Mouse (Mus musculus) cortical plate, adult 2 months (tissue): ENCODE data around the gene Rab4a. TPM values are rescaled to one million over a fixed set of nuclear protein-coding genes. Genes with fewer than 3 reads are reported as not detected.

Source experiments
- H3K27ac ChIP-seq: fragments of 200-500 bp; 2 replicates; pipeline ENCODE4 v1.5.1; 2012; ENCODE audit warnings: low read length, control low read depth, inconsistent platforms; ENCODE audit not compliant: insufficient read depth
- H3K4me1 ChIP-seq: fragments of 200-500 bp; 2 replicates; pipeline ENCODE4 v1.6.1; 2011; ENCODE audit warnings: low read length; ENCODE audit not compliant: control insufficient read depth, insufficient read depth
- H3K4me3 ChIP-seq: fragments of 200-500 bp; 2 replicates; pipeline ENCODE4 v1.5.1; 2011; ENCODE audit warnings: mild to moderate bottlenecking, low read length, control low read depth; ENCODE audit not compliant: insufficient read depth
- CTCF ChIP-seq: fragments of 200-500 bp; IDR thresholded peaks from 2 replicates; pipeline ENCODE4 v1.5.1; 2011; ENCODE audit warnings: mild to moderate bottlenecking, control low read depth, low read length; ENCODE audit not compliant: insufficient read depth; ENCODE audit errors: extremely low read depth
- POLR2A ChIP-seq: fragments of 200-500 bp; IDR thresholded peaks from 2 replicates; pipeline ENCODE4 v1.6.1; 2011; ENCODE audit warnings: mild to moderate bottlenecking, low read length, control low read depth; ENCODE audit not compliant: insufficient read depth; ENCODE audit errors: extremely low read depth
- polyA plus RNA-seq: library from polyadenylated mRNA; depleted of rRNA; stranded (reverse); fragments of >200 nt; gene quantifications from 2 replicates; pipeline ENCODE4 v1.2.3, GENCODE M21; 2012

Rab4a gene
- polyA plus RNA-seq, 1 experiment = 72.7 TPM

DNA sequence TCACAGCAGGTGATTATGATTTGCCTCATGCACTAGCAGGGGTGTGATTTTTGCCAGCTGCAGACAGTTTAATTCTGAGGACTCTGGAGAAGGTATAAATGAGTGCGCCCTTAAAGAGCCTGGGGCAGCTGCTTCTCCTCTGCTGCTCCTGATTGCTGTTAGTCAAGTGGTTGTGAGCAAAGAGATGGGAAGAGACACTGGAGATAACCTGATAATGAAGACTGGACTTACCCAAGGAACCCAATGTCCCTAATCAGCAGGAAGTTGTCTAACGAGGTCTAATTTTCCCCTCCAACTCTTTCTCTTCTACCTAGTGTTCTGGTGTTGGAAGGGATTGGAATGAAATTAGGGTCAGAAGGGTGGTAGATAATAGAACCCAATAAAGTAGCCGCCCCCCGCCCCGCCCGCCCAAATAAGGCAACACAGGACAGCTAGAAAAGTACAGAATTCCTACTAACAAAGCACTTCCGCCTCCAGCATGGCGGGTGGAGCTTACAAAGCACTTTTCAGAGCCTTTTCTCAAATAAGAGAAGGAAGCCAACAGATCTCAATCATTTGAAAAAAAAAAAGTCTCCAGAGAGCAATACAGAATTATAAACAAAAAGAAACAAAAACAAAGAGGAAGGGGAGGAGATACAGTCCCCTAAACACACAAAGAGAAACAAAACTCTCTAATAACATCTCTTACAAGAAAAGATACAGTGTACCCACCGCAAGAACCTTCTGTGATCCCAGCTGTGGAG, 49.1 kb downstream of the Rab4a start:
- Histone ChIP-seq H3K4me3 (no peak overlapping the region), H3K27ac (no peak overlapping the region), H3K4me1 (peaks cover 2% of the 10 kb centered on the region; the same call in 1 of the 2 replicates)
- TF ChIP-seq CTCF (no peak), POLR2A (no peak)

DNA sequence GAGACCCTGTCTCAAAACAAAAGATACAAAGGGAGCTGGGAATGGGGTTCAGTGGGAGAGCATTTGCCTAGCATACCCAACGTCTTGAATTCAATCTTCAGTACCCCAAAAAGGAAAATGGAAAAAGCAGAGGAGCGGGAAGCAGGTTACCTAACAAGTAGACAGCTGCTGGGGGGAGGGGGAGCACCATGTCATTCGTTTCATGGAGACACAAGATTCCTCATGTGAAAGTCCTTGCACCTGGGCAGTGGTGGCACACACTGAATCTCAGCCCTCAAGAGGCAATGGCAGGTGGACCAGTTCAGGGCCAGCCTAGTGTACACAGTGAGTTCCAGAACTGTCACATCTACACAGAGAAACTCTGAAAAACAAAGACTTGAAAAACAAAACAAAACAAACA, 51.6 kb downstream of the Rab4a start:
- peak overlapping the region; percentile 94 for H3K4me3 ChIP-seq
- no peak for TF ChIP-seq CTCF
- no peak for TF ChIP-seq POLR2A
- H3K4me1 ChIP-seq = peaks cover 2% of the 10 kb centered on the region; the same call in 1 of the 2 replicates
- no peak overlapping the region for H3K27ac ChIP-seq

DNA sequence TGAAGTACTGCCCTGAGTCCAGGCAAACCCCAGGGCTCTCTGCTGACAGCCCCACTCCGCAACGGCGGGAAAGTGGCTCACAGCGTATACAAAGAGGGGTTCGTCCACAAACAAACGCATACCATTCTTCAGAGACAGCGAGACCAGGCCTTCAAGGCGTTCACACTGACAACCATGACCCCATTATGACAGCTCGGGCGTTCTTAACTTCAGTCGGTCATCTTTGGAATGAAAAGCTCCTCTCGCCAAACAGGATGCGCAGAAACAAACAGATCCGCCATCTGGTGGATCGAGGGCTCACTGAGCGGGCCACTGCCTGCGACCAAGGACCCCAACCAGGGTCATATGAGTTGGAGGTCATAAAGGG, 52.8 kb downstream of the Rab4a start:
- Histone ChIP-seq H3K4me1 (peaks cover 2% of the 10 kb centered on the region; the same call in 1 of the 2 replicates), H3K4me3 (peak overlapping the region; percentile 94), H3K27ac (peak overlapping the region; percentile 82)
- TF ChIP-seq CTCF (no peak), POLR2A (no peak)

DNA sequence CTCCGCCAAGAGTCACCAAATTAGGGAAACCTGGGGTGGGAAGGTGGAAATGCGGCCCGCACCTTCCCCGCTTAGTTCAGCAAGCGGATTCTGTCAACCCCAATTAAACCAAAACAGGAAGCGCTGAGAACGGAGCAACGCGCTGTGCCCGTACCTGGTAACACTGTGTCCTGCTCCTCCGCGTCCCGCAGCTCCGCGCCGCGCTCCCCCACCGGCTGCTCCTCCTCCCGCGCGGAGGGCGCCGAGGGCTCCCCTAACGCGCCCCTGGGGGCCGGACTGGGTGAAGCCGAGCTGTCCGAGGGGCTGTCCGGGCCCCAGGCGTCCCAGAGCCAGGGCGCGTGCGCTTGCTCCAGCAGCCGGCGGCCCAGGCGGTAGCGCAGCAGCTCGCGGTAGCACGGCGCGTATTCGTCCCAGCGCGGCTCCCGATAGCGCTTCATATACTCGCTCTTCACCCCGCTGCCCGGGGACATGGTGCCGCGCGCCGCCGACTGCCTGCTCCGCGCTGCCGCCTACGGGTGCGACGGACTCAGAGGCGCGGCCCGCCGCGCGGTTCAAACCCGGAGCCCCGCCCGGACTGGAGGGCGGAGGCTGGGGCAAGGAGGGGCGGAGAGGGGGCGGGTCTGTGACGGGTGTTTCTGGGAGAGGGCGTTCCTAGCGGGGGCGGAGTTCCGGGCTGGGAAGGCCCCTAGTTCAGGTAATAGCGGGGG, 53.3 kb downstream of the Rab4a start:
- Histone ChIP-seq H3K4me3 (peak overlapping the region; percentile 94), H3K27ac (peak overlapping the region; percentile 91), H3K4me1 (peaks cover 2% of the 10 kb centered on the region; the same call in 1 of the 2 replicates)
- TF ChIP-seq POLR2A (no peak), CTCF (no peak)

DNA sequence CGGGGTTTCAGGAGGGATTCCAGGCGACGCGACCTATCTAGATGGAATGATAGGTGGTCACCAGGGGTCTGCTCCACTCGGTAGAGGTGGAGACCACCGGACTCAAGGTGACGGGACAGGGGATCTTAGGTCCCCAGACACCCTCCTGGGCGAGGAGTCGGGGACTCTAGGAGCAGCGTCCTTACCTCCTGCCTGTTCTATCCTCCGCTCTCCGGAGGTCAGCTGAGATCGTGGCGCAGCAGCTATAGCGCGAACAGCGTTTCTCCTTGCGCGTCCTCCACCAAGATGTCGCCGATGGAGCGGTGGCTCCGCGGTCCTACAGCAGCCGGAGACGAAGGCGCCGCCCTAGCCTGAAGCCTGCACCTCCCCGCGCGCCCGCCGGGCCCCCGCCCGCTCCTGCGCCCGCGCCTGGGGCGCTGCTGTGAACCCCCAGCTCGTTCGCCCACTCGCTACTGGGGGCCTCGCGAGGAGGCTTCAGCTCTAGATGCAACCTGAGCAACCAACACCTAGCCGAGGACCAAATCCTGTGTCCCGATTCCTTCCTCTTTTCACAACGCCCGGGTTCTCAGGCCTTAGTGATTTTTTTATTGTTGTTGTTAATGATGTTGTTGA, 54.0 kb downstream of the Rab4a start, which contains the start of gene Ccsap:
Gene Ccsap (minus strand): TSS at position 562 of the 612 bp plus-strand sequence.
- Histone ChIP-seq H3K27ac (peak within 1 kb of the TSS; percentile 91), H3K4me3 (peak within 1 kb of the TSS; percentile 94), H3K4me1 (peaks cover 3% of the 10 kb centered on the region)
- TF ChIP-seq CTCF (no peak), POLR2A (peak; percentile 63; the same call in 1 of the 2 replicates)

DNA sequence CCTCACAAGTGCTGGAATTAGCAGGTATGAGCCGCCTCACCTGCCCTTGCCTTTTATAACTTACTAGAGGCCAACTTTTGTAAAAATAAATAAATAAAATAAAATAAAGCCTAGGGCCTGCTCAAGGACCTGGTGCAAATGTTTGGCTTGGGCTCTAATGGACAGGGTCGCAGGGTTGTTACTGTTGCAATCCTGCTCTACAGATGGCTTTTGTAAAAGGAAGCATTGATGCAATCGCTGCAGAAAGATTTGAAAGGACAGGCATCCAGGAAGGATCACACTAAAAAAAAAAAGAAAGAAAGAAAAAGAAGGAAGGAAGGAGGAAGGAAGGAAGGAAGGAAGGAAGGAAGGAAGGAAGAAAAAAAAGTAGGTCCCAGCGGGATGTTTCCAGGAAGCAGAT, 54.6 kb downstream of the Rab4a start:
- TF ChIP-seq CTCF (no peak), POLR2A (no peak)
- Histone ChIP-seq H3K4me1 (peaks cover 3% of the 10 kb centered on the region), H3K4me3 (peak overlapping the region; percentile 94), H3K27ac (no peak overlapping the region)

DNA sequence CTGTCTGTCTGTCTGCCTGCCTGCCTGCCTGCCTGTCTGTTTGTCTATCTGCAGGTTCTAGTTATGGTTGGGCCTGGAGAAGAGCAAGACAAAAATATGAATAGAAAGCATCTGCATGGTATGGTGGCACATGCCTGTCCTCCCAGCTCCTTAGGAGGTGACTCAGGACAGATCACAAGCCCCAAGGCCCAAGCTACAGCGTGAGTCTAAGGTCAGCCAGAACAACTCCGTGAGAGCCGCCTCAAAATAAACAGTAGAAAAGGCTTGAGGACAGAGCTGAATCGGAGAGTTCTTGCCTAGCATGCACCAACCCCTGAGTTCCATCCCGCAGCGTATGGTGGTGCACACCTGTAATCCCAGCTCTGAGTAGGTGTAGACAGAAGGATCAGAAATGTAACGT, 60.0 kb downstream of the Rab4a start:
- TF ChIP-seq CTCF = no peak
- Histone ChIP-seq H3K4me3 (no peak overlapping the region), H3K4me1 (peaks cover 7% of the 10 kb centered on the region), H3K27ac (no peak overlapping the region)

DNA sequence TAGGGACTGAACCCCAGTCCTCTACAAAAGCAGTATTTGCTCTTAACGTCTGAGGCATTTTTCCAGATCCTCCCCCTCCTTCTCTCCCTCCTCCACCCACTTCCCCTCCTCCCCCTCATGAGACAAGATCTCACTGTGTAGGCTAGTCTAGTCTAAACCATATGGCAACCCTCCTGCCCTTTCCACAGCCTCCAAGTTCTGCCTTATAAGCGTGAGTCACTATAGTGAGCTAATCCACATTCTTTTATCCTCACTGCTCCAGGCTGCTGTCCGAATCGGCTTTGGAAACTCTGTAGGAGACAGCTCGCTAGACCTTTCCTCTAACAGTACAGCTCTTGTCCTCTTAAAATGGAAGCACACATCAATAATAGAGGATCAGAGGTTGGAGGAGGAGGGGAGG, 61.2 kb downstream of the Rab4a start:
- H3K4me1 ChIP-seq = peaks cover 7% of the 10 kb centered on the region
- H3K27ac ChIP-seq = no peak overlapping the region
- TF ChIP-seq POLR2A (no peak), CTCF (no peak)
- no peak overlapping the region for H3K4me3 ChIP-seq

DNA sequence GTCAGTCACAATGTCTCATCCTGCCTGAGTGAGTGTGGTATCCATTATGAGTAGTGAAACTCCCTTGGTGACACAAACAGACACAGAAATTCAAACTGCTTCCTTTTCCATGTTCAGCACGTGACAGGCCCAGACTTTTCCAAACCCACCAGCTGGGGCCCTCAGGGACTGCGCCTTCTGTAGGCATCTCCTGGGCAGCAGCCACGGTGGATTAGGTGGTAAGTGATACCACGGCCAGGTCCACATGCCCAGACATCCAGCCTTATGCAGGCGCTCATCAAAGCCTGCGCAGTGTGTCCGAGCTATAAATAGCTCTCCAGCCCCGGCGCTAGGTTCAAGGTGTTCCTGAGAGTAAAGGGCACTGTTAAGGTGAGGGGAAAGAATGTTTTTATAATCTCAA, 66.3 kb downstream of the Rab4a start:
- TF ChIP-seq POLR2A (no peak), CTCF (no peak)
- no peak overlapping the region for H3K27ac ChIP-seq
- peaks cover 5% of the 10 kb centered on the region; the same call in 1 of the 2 replicates for H3K4me1 ChIP-seq
- H3K4me3 ChIP-seq = no peak overlapping the region

DNA sequence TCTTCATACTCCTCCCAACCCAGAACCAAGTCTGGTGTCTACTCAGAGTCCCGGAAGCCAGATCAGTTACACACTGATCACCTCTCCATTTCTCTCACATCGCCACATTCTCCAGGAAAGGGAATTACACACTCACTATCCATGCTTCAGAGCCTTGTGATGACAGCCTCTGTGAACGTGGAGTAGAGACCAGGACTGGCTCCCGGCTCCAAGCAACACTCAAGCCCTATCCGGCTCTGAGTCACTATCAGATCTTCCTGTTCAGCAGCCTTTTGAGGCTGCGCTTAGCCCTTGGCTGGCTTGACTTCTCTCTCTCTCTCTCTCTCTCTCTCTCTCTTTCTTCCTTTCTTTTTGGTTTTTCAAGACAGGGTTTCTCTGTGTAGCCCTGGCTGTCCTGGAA, 67.6 kb downstream of the Rab4a start:
- Histone ChIP-seq H3K4me1 (peaks cover 2% of the 10 kb centered on the region; the same call in 1 of the 2 replicates), H3K4me3 (no peak overlapping the region), H3K27ac (no peak overlapping the region)
- TF ChIP-seq POLR2A (no peak), CTCF (no peak)
